Mouse (Mus musculus) kidney, embryonic 14.5 days (tissue): ENCODE measurements around the gene Ube2l6. TPM values are rescaled to one million over a fixed set of nuclear protein-coding genes. Genes with fewer than 3 reads are reported as not detected.
A peak's percentile ranks its signal among the peaks of the same experiment; 100 is the strongest.

ENCODE experiments used
- ATAC-seq: fragments of 200-750 bp; cut with Nextera tagmentation; 2 replicates; pipeline ENCODE4 v1.8.0; 2017; ENCODE audit warnings: moderate number of reproducible peaks, mild to moderate bottlenecking, moderate TSS enrichment, moderate library complexity; ENCODE audit not compliant: low FRiP score, low TSS enrichment
- H3K27ac ChIP-seq: fragments of 300-500 bp; sonication (generic); 2 replicates; pipeline ENCODE4 v1.5.1; 2014; ENCODE audit warnings: low read depth, mild to moderate bottlenecking, low read length, moderate library complexity, mixed read lengths
- H3K27me3 ChIP-seq: fragments of 300-500 bp; sonication (generic); 2 replicates; pipeline ENCODE4 v1.6.1; 2014; ENCODE audit warnings: mild to moderate bottlenecking, low read length; ENCODE audit not compliant: control insufficient read depth, insufficient read depth
- H3K36me3 ChIP-seq: fragments of 300-500 bp; sonication (generic); 2 replicates; pipeline ENCODE4 v1.6.1; 2014; ENCODE audit warnings: low read length, mixed read lengths; ENCODE audit not compliant: control insufficient read depth, insufficient read depth
- H3K4me1 ChIP-seq: fragments of 300-500 bp; sonication (generic); 2 replicates; pipeline ENCODE4 v1.6.1; 2014; ENCODE audit warnings: low read length, mixed read lengths; ENCODE audit not compliant: control insufficient read depth, insufficient read depth
- H3K4me2 ChIP-seq: fragments of 300-500 bp; sonication (generic); replicated peaks from 2 replicates; pipeline ENCODE4 v1.6.1; 2014; ENCODE audit warnings: low read depth, mild to moderate bottlenecking, low read length
- H3K4me3 ChIP-seq: fragments of 300-500 bp; sonication (generic); 2 replicates; pipeline ENCODE4 v1.5.1; 2014; ENCODE audit warnings: mild to moderate bottlenecking, low read length
- H3K9ac ChIP-seq: fragments of 300-500 bp; sonication (generic); 2 replicates; pipeline ENCODE4 v1.6.1; 2014; ENCODE audit warnings: low read depth, mild to moderate bottlenecking, low read length, moderate library complexity
- H3K9me3 ChIP-seq: fragments of 300-500 bp; sonication (generic); 2 replicates; pipeline ENCODE4 v1.6.1; 2016; ENCODE audit warnings: low read length; ENCODE audit not compliant: control insufficient read depth
- WGBS: fragments of 180-500 bp; shearing (Covaris S2); extraction: QIAGEN DNeasy Blood & Tissue Kit; methylation state at CpG from one replicate; pipeline ENCODE4 v1.1.7; 2014; 5-methylcytosine and 5-hydroxymethylcytosine counted together
- polyA plus RNA-seq: library from polyadenylated mRNA; unstranded; fragments of >200 nt; fragmentation: Nextera tagmentation; extraction: Ambion mirVana; gene quantifications from 2 replicates; pipeline ENCODE4 v1.2.1, GENCODE M21; 2014

The Ube2l6 gene
- polyA plus RNA-seq, 1 experiment from 2014 or later: 29.0 TPM

DNA sequence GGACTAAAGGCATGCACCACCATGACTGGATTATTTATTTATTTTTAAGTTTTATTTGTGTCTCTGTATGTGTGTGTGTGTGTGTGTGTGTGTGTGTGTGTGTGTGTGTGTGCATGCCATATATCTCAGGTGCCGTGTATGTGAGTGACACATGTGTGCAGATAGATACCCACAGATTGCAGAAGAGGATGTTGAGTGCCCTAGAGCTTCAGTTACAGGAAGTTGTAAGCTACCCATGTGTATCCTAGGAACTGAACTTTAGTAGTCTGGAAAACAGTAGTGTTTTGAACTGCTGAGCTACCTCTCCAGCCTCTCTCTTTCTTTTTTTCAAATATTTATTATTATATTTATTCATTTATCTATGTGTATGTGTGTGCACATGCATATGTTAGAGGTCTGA is 15.3 kb upstream of the Ube2l6 start:
- ATAC-seq: no peak
- no peak overlapping the region for H3K27ac ChIP-seq
- 80% methylated on average over 1 of the region's 1 CpGs for WGBS

DNA sequence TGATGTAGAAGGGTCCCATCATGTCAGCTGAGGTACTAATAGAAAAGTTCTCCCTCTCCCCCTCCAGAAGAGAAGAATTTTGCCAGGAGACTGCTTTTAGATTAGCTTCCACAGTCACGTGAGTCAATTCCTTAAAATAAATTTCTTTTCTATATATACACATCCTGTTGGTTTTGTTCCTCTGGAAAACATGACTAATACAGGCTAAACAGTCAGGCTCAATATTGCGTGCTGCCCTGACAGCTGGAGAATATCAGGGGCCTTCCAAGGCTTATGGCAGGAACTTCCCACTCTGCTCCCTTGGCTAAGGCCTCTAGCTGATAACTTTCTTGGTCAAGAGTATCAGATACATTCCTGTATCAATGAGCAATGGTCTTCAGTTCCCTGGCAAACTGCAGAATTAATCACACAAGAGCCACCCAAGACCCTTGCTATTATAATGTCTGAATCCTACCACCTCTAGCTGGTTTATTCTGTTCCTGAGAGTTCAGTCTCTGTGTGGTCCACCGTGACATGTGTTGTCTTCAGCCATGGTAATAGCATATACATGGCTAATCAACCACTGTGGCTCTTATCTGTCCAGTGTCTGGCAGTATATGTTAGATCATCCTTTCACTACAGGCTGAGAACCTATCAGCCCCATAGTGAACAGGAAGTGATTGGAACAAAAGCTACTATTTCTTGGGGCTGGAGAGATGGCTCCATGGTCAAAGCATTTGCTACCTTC is 14.6 kb upstream of the Ube2l6 start:
- Histone ChIP-seq H3K27ac (0 out of 2 replicates have a peak overlapping the region, but pooled peaks have one; percentile 51), H3K4me1 (no peaks in the 10 kb centered on the region), H3K36me3 (no peaks in the 10 kb centered on the region), H3K27me3 (no peaks in the 10 kb centered on the region), H3K9ac (no peak overlapping the region), H3K4me2 (no peak overlapping the region), H3K4me3 (no peak overlapping the region), H3K9me3 (no peaks in the 10 kb centered on the region)
- 67% methylated on average over 3 of the region's 3 CpGs for WGBS
- ATAC-seq: no peak

More for the DNA sequence above, 15.3 kb upstream of the Ube2l6 start:
- no peaks in the 10 kb centered on the region for H3K4me1 ChIP-seq
- H3K9me3 ChIP-seq: no peaks in the 10 kb centered on the region
- no peak overlapping the region for H3K4me3 ChIP-seq
- no peak overlapping the region for H3K9ac ChIP-seq
- no peaks in the 10 kb centered on the region for H3K36me3 ChIP-seq
- H3K27me3 ChIP-seq: no peaks in the 10 kb centered on the region
- H3K4me2 ChIP-seq: no peak overlapping the region

DNA sequence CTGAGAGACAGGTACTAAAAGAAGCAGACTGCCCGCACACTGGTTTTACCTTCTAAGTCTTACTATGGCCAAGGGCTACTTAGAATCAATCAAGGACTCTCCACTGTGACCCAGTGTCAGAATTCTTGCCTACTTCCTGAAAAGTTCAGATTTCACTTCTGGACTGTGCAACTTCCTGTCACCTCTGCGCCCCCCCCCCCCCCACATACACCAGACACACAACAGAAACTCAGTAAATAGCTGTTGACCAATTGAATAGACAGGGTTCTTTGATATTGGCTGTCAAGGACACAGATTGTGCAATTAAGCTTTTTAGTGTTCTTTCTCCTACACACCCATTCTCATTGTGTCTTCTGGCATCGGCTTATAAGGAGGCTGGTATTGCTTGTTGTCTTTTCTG is 10.3 kb upstream of the Ube2l6 start:
- Histone ChIP-seq H3K4me1 (no peaks in the 10 kb centered on the region), H3K36me3 (no peaks in the 10 kb centered on the region), H3K9me3 (no peaks in the 10 kb centered on the region), H3K27ac (no peak overlapping the region), H3K9ac (no peak overlapping the region), H3K4me2 (no peak overlapping the region), H3K27me3 (no peaks in the 10 kb centered on the region), H3K4me3 (no peak overlapping the region)
- no peak for ATAC-seq
- 75% methylated on average over 3 of the region's 3 CpGs for WGBS

DNA sequence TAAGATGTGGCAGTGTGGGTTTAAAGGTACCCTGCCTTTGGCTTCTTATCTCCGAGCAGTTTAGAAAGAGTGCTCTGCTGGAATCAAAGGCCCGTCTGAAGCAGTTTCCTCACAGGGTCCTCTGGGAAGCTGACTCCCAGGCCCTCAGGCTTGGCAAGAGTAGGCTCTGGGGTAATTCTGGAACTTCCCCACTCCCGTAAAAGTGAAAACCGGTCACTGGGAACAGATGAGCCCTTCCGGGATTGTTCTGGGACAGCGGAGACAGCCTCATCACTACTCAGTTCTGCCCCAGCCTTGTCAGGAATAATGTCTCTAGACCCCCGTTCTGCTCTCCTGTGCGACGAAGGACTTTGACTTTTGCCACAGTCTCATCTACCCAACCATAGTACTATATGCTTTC is 8.2 kb upstream of the Ube2l6 start:
- Histone ChIP-seq H3K9ac (no peak overlapping the region), H3K9me3 (peaks cover 3% of the 10 kb centered on the region; the same call in 1 of the 2 replicates), H3K27ac (no peak overlapping the region), H3K4me1 (no peaks in the 10 kb centered on the region), H3K4me3 (no peak overlapping the region), H3K4me2 (no peak overlapping the region), H3K36me3 (no peaks in the 10 kb centered on the region), H3K27me3 (no peaks in the 10 kb centered on the region)
- 47% methylated on average over 9 of the region's 9 CpGs for WGBS
- no peak for ATAC-seq

DNA sequence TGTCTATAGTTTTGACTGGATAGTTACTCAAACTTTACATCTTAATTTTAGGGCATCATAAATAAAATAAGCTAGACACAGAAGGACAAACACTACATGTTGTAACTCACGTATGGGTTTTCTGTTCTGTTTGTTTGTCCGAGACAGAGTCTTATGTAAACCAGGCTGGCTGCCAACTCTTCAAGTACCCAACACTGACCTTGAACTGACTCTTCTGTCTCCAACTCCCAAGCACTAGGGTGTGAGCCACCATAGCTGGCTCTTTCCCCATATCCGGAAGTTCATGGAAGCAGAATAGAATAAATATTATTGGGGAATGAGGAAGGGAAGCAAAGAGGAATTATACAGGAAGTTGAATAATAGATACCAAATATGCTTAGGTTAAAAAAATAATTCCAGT is 6.1 kb upstream of the Ube2l6 start:
- Histone ChIP-seq H3K4me1 (no peaks in the 10 kb centered on the region), H3K9ac (no peak overlapping the region), H3K4me2 (no peak overlapping the region), H3K27me3 (no peaks in the 10 kb centered on the region), H3K36me3 (no peaks in the 10 kb centered on the region), H3K4me3 (no peak overlapping the region), H3K27ac (no peak overlapping the region), H3K9me3 (peaks cover 6% of the 10 kb centered on the region; the same call in 1 of the 2 replicates)
- ATAC-seq: no peak
- WGBS: 74% methylated on average over 3 of the region's 3 CpGs

DNA sequence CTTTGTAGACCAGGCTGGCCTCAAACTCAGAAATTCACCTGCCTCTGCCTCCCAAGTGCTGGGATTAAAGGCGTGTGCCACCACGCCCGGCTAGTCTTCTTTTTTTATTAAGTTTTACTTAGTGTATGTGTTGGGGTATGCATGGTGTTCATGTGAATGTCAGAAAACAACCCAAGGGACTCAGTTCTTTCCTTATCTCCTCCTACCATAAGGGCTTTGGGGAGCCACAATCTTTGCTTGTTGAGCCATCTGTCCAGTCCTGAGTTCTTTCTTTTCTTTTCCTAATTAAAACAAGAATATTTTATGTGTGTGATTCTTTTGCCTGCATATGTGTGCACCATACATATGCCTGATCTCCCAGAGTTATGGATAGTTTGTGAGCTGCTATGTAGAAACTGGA is 5.5 kb upstream of the Ube2l6 start:
- no peak overlapping the region for H3K4me3 ChIP-seq
- H3K36me3 ChIP-seq: no peaks in the 10 kb centered on the region
- 83% methylated on average over 3 of the region's 3 CpGs for WGBS
- H3K27me3 ChIP-seq: no peaks in the 10 kb centered on the region
- H3K27ac ChIP-seq: no peak overlapping the region
- no peak overlapping the region for H3K4me2 ChIP-seq
- 0 out of 2 replicates have a peak, but pooled peaks cover 4% of the 10 kb centered on the region for H3K4me1 ChIP-seq
- H3K9ac ChIP-seq: no peak overlapping the region
- no peak for ATAC-seq
- H3K9me3 ChIP-seq: peaks cover 6% of the 10 kb centered on the region; the same call in 1 of the 2 replicates

DNA sequence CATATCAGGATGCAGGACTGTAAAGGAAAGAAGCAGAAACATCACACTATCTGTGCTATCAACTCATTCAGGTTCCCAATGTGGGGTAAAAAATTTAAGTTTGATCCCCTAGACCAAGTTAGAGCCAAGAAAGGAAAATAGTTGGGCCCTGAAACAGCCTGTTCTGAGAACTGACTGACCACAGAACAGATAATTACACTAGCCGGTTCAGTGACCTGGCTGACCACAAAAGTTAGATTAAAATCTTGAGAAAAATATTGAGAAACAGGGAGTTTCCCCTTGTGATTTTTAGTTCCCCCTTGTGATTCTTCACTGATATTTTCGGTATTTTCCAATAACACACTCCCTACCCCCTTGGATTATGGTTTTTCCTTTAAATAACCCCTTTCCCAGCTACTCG is 4.8 kb upstream of the Ube2l6 start:
- no peak overlapping the region for H3K9ac ChIP-seq
- H3K27ac ChIP-seq: no peak overlapping the region
- H3K4me1 ChIP-seq: 0 out of 2 replicates have a peak, but pooled peaks cover 4% of the 10 kb centered on the region
- no peaks in the 10 kb centered on the region for H3K27me3 ChIP-seq
- H3K9me3 ChIP-seq: peaks cover 6% of the 10 kb centered on the region; the same call in 1 of the 2 replicates
- H3K36me3 ChIP-seq: no peaks in the 10 kb centered on the region
- H3K4me2 ChIP-seq: no peak overlapping the region
- H3K4me3 ChIP-seq: no peak overlapping the region
- 88% methylated on average over 3 of the region's 3 CpGs for WGBS
- no peak for ATAC-seq

DNA sequence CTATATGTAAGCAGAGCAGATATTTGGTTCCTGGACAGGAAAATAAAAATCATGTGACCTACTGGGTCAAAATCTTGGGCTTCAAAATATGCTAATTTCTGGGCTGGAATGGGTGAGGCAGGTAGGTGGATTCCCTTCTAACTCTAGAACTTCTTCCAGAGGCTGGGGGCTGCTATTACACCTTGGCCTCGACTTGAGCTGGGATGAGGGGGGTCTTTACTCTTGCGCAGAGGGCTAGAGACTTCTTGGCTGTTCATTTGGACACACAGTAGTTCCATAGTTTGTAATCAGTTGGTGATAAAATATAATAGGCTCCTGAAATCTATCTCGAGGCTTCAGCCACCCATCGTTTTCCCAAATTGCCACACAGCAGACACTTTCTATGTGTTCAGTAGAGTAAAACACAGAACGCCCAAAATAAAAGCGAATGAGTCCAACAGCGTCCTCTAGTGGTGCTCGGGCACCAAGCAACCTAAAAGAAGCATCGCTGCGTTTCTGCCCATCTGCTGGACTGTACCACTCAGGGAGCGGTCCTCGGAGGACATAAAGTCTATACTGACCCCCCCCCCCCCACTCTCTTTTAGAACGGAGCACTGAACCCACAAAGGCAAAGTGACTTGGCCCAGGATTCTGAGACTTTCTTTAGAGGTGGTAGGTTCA is 665 bp upstream of the Ube2l6 start:
- H3K9me3 ChIP-seq: peaks cover 6% of the 10 kb centered on the region; the same call in 1 of the 2 replicates
- H3K4me3 ChIP-seq: peak overlapping the region; percentile 53
- peak; percentile 57 for ATAC-seq
- H3K4me2 ChIP-seq: peak overlapping the region; percentile 87
- no peaks in the 10 kb centered on the region for H3K27me3 ChIP-seq
- peak overlapping the region; percentile 49; the same call in 1 of the 2 replicates for H3K9ac ChIP-seq
- 11% methylated on average over 13 of the region's 13 CpGs for WGBS
- H3K36me3 ChIP-seq: no peaks in the 10 kb centered on the region
- H3K27ac ChIP-seq: no peak overlapping the region
- H3K4me1 ChIP-seq: 0 out of 2 replicates have a peak, but pooled peaks cover 4% of the 10 kb centered on the region

DNA sequence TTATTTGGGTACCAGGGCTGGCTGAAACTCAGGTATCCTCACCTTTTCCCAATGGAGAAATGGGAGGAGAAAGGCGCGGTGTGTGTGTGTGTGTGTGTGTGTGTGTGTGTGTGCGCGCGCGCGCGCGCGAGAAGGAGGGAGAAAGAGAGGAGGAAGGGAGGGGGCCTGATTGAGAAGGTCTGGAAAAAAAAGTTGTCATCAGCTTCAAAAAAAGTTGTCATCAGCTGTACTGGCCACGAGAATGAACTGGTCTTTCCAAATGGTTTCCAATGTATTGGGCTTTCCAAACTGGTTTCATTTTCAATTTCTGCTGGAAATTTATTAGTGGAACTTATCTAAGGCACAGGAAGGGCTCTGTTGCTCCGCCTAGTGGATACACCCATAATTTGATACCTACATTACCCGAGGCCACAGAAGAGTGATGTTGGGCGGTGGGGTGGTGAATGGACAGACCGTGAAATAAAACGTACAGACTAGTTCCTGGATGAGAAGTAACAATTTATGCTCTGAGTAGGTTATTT is 473 bp downstream of the Ube2l6 start:
- H3K4me3 ChIP-seq: peak overlapping the region; percentile 53
- under 1% methylated on average over 16 of the region's 16 CpGs for WGBS
- peak overlapping the region; percentile 49; the same call in 1 of the 2 replicates for H3K9ac ChIP-seq
- no peaks in the 10 kb centered on the region for H3K27me3 ChIP-seq
- H3K4me2 ChIP-seq: peak overlapping the region; percentile 87
- peak; percentile 79 for ATAC-seq
- peaks cover 6% of the 10 kb centered on the region; the same call in 1 of the 2 replicates for H3K9me3 ChIP-seq
- H3K27ac ChIP-seq: no peak overlapping the region
- no peaks in the 10 kb centered on the region for H3K36me3 ChIP-seq
- H3K4me1 ChIP-seq: 0 out of 2 replicates have a peak, but pooled peaks cover 4% of the 10 kb centered on the region
